Mouse (Mus musculus) spleen, postnatal 4 days (tissue): ENCODE measurements around the gene Plin2.
A peak's percentile ranks its signal among the peaks of the same experiment; 100 is the strongest.

Experiments used
- DNase-seq, 2 experiments: peaks; one replicate each; pipeline ENCODE4 v3.0.0; 2022; ENCODE audit warnings: low spot score in 2 of 2

Plin2 gene

DNA sequence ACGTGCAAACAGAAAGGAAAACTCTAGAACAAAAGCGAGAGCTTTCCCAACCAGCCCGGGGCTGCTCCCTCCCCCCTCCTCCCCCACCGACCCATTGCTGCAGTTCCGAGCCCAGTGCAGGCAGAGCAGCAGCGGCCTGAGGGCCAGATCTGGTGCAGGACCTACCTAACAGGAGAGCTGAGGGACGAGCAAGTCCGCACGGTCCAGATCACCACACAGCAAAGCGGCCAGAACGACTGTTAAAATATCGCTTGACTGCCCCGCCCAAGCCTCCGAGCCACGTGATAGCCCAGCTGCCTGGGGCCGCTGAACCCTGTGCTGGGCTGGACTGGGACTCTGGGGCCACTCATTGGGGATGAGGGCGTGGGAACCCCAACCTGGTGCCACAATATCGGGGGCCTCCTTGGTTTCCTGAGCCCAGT is at the start of gene Plin2:
Gene Plin2, minus strand, starts transcription at position 281 of the 422 bp plus-strand sequence.
- DNase-seq: peak; percentile 78 to 87

DNA sequence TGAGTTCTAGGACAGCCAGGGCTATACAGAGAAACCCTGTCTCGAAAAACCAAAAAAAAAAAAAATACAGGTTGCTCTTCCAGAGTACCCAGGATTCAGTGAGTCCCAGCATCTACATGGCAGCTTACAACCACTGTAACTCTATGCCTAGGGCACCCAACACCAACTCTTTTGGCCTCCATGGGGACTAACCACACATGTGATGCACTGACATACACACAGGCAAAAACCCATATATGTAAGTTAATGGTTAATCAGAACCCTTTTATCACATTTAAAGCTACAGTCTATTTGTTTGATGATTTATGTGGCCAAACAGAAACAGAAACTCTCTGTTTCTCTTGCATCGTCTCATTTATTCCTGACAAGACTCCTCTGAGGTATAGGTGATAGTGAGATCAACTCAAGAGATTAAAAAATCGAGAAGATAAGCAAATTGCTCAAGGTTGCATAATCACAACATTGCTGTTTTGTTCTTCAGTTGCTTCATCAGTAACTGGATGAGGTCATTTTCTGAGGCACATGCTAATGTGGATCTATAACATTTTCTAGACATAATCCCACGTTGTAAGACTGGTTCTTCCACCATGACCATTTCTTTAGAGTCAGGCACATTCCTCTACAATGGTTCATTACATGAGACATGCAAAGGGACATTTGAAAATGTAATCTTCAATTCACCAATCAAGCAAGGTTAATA is 49.2 kb upstream of the Plin2 start:
- DNase-seq: no peak

DNA sequence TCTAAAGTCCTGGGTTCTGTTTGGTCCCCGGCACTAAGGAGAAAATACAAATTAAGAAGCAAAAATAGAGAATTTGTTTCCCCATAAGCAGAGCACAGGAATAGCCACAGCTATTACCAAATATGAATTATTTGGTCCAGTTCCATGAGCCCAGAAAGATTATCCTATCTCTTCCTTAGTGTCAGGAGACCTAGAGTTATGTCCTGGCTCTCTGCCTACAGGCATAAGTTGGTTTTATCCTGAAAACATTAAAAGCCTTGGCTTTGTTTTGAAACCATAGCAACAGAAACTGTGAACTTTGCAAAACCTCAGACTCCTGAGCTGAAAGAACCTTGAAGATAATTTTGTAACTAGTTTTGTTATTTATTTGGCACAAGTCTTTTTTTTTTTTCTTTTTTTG is 47.3 kb upstream of the Plin2 start:
- no peak for DNase-seq

DNA sequence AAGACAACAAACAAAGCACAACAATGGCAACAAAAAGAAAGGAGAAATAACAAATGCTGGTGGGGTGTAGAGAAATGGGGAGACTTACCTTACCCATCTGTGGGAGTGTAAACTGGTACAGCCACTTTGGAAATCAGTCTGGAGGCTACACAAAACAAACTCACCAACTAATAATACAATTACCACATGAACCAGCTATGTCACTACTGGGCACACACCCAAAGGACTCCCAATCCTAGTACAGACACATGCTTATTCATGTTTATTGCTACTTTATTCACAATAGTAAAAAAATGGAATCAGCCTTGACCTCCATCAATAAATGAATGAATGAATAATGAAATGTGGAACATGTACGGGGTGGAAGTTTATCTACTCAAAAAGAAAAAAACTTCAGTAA is 45.5 kb upstream of the Plin2 start:
- DNase-seq: no peak

DNA sequence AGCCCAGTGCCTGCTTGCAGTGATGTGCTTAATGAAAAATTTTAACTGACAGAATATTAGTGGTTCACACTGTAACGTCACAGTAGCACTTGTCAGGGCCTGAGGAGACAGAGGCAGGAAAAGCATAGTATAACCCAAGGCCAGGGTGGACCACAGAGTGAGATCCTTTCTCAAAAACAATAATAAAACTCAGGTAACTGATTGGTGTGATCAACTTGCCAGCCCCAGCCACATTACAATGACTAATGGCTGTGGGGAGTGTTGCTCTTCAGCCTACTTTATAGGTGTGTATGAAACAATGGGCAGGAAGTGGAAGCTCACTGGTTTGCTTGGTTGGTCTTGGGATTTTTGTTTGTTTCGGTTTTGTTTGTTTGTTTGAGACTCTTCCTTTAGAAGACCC is 43.7 kb upstream of the Plin2 start:
- no peak for DNase-seq

DNA sequence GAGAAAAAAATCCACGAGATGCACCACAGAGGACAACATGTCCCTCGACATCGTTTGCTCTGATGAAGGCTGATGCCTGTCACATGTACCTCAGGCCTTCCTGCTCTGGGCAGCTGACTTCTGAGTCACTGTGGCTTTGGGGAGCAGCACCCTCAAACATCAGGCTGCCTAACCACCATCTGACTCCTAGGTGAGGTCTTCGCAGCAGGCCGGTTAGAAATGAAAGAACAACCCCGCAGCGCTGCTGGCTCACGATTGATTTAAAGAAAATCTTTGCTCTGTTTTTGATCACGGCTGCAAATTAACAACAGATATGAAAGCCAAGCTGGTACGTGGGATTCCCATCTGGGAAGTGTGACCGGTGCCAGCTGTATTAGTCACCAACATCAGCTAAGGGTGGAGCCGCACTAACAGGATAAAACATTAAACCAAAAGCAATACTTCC is 42.9 kb upstream of the Plin2 start:
- DNase-seq: no peak

DNA sequence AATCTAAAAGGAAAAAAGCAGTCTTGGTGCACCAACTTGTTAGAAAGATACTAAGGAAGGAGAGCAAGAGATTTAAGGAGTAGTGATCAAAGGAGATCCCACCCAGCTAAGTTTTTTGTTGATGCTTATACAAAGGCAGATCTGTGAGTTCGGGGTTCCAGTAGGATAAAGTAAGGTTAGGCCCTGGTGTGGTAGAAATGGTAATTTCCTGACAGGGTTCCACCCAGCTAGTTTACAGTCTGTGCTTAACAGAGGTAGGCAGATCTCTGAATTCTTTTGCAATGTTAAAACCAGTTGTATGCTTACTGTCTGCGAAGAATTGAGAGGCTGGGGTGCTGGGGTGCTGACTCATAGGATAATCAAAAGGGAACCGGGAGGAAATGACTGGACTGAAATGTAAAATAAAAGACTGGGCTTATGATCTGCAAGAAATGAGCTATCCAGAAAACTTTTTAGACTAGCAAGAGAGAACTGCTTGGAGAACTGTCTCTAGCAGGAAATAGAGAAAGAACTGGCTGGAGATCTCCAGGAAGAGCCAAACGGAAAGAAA is 40.9 kb upstream of the Plin2 start:
- no peak for DNase-seq

DNA sequence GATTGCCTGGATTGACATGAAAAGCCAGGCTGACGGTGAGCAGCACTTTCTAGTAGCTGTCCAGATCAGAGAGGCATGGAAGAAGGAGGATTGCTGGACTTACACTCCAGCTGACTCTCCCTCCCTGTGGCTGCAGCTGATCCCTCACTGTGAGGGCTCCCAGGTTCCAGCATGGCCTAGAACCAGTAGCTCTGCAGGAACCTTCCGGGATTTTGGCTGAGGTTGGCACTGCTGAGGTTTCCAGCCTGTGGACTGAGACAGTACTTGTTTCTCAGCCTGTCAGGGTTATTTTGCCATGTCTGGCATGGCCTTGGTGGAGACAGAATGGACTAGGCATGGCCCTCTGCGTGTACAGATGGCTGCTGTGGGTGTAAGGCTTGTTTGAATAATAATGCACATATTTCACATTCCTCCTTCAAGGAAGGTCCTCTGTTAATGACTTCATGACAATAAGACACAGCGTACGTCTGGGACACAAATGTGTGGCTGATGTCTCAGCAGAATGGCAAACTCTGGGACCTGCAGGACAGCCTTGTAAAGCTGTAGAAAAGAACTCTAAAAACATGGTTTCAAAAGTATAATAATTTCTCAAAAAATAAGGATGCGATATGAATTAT is 40.3 kb upstream of the Plin2 start:
- no peak for DNase-seq

DNA sequence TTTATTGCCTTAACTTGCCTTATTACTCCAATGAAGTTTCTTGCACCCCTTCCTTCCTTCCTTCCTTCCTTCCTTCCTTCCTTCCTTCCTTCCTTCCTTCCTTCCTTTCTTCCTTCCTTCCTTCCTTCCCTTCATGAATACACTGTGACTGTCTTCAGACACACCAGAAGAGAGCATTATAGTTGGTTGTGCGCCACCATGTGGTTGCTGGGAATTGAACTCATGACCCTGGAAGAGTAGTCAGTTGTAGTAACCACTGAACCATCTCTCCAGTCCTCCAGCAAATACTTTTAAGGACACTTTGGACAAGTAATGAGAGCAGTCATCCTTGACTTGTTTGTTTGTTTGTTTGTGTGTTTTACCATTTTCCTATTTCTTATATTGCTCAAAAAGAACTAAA is 38.9 kb upstream of the Plin2 start:
- no peak for DNase-seq

DNA sequence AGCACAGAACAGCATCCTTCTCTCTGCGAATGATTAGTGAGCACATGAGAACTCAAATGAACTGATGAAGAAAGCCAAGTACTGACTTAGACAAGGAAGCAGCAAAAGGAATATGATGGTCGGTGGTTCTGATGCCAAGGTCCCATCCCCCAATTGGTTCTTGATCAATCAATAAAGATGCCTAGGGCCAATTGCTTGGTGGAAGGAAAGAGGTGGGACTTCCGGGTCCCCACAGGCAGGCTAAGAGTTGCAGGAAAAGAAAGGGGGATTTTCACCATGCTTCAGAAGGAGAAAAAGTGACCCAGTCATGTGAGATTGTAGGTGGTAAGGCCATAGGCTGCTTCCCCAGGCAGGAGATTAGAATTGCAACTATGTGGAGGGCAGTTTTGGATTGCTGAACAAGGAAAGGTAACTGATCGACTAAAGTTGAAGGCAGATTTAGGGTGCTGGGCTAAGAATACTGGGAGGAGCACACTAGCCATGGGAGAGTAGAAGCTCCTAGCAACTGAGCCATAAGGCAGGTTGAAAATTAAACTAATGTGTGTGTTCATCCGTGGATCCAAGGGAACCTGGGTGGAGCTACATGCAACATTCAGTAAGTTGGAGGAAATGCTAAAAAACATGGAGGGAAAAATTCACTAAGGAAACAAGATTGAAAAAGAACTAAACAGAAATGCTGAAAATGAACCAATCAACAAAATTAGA is 29.5 kb upstream of the Plin2 start:
- DNase-seq: no peak

DNA sequence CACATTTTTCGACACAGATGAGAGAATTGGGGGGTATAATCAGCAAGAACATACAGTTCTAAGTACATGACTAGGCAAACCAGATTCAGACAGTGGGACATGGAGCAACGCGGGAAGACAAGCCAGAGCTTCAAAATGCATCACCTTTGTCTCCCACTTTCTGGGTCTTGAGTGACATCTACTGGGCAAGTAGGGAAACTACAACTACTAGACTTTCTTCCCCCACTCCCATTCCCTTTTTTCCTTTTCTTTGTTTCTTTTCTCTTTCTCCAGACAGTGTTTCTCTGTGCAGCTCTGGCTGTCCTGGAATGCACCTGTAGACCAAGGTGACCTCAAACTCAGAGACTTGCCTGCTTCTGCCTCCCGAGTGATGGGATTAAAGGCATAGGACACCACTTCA is 27.0 kb upstream of the Plin2 start:
- no peak for DNase-seq

DNA sequence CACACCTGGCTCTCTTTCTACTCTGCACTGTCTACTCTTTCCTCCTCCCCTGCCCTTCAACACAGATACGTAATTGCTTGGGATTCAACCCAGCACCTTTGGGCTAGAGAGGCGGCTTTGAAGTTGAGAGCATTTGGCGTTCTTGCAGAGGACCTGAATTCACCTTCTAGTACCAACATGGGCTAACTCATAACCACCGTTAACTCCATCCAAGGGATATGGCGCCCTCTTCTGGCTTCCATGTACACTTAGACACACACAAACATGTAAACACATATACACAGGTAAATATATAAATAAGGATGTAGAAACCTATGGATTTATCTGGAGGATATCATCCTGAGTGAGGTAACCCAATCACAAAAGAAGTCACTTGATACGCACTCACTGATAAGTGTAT is 25.2 kb upstream of the Plin2 start:
- DNase-seq: peak; percentile 50 to 75

DNA sequence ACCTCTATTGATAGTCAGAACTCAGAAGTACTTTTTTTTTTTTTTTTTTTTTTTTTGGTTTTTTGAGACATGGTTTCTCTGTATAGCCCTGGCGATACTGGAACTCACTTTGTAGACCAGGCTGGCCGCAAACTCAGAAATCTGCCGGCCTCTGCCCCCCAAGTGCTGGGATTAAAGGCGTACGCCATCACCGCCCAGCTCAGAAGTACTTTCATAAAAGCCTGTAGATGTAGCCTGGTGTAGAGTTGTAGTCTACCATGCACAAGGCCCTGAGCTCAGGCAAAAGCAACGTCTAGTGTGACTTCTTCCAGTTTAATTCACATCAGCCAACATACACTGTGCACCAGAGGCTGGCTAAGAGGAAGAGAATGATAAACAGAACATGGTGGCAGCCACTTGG is 23.1 kb upstream of the Plin2 start:
- DNase-seq: peak in 1 of 2 experiments; percentile 54

DNA sequence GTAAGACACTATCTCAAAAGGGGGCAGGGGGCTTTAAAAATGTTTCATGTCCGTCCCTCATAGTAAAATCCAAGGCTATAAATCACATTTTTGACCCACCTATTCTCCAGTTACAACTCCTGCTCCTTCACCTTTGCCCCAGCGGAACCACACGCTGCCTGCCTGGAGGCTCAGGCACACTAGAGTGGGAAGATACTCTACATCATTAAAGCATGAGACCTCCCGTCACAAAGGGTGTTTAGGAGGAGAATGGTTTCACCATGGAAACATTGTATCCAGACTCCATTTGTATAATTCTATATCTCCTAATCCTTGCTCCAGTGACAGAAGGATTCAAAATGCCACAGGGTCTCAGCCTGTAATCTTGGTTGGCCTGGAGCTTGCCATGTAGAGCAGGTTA is 21.4 kb upstream of the Plin2 start:
- no peak for DNase-seq

DNA sequence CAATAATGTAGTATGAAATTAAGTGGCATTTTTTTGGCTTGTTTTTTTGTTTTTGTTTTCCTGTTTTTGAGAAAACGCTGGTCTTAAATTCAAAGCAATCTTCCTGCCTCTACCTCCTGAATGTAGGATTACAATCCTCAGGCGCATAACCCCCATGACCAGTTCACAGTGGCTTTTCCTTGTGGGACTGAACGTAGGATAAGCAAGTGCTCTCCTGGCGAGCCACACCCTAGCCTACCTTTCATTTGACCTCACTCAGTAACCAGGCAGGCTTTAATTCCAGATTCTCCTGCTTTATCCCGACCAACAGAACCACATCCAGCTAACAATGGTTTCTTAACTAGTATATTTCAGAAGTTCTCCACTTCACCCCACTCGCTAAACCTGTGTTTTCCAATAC is 20.9 kb upstream of the Plin2 start:
- no peak for DNase-seq

DNA sequence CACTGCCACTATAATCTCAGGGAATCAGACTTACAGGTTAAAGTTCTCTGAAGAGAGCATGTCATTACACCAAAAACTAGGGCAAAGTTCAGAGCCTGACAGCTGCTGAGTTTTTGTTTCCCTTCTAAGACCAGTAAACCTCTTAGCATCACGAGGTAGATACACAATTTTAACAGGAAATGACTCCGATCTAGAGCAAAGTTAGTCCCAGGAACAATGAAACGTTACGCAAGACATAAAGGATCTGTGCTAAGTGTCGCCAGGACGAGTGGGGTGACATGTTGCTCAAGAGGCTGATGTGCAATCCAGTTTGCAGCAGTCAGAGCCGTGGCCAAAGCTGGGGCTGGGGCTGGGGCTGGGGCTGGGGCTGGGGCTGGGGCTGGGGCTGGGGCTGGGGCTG is 20.3 kb upstream of the Plin2 start:
- no peak for DNase-seq

DNA sequence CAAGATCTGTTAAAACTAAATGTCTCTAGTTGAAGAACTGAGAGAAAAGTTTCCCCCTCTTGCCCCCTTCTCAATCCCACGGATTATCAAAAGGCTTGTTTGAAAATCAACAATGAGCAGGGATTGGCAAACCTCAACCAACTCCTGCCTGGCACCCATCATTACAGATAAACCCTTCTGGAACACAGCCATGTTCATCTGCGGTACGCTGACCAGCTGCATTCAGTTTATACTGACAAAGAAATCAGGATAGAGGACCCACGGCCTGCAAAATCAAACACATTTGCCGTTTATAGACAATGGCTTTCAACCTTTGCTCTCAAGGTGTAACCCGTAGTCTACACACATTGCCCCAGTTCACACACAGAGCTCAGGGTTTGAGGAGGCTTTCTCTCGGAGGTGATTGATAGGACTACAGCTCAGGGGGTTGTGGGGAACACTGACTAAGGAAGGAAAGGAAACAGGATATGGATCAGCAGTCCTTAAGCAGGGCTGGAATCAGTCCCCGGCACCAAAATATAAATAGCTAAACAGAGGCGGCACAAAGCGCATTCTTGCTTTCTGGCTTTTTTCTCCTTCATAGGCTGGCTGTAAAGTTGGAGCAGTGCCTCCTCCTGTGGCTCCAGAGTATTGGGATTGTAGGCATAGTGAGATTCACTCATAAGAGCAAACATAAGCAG is 19.3 kb upstream of the Plin2 start:
- no peak for DNase-seq

DNA sequence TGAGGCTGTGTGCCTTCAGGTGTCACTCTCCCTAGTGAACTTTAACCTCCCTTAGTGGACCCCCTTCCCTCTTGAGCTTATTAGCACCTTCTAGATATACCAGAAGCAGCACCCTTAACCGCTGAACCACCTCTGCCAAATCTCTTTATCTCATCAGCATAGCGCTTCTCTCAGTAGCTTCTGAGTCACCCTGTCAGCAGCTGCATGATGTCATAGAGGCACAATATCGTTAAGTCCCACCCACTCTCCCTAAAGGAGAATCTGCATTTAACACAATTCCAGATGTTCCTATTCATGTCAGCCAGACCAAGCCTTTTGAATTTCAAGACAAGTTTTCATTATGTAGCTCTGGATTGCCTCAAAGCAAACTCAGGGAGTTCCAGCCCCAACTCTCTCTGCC is 16.7 kb upstream of the Plin2 start:
- no peak for DNase-seq

DNA sequence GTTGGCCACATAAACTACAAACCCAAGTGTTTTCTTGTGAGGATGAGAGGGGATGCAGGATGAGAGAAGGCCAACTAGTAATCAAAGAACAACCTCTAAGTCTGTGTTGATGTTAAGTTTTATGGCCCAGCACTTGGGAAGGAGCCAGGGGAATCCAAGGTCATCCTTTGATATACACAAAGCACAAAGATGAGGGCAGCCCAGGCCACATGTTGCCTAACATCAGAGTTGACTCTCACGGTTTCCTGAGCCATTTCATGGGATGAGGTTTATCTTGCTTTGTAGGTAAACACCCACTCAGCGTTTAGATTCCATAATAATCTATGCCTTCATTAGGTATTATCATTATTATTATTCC is 16.1 kb upstream of the Plin2 start:
- DNase-seq: no peak

DNA sequence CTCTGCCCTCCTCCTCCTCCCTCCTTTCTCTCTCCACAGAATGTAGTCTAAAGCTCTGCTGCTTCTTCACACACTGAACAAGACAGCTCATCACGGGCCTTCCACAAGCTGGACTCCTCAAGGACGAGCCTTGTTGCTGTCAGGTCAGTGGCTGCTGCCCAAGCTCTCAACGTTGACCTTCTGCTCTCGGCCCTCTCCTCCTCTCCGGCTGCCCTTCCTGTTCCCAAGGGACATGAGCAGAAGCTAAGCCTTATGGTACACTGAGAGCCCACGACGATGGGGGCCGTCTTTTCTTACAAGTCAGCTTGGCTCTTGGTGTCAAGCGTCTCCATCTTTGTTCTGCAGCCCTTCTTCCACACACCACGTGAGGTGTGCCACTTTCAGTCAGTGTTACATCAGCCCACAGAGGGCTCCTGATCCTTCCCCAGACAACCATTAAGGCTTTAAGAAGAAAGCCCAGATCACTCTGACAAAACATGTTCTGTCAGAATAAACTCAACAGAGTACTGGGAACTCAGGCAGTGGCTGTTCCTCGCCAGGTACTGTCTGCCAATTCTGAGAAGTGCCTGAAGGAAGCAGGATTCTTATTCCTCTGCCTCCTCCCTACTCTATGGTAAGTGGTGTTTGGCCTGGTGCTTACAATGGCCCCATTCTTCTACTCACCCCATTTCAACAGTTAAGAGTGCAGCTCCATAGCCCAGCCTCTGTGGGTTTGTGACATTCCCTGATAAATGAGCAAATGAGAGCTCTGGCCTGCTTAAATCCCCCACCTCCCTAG is 15.6 kb upstream of the Plin2 start:
- DNase-seq: no peak

DNA sequence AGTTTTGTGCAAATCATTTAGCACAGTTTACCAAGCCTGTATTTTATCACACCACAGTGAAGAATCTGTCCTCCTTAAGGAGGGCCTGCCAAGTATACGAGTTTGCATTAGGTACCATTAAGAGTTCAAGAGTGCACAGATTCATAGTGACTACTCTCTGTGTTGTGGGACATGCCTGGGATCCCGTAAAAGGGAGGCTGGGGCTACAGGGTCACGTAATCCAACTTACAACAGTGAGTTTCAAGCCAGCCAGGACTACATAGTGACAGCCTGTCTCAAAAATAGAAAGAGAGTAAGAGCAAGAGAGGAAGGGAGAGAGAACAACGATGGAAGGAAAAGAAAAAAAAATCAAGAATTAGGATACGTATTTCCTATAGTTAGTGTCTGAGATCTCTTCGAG is 14.9 kb upstream of the Plin2 start:
- DNase-seq: no peak

DNA sequence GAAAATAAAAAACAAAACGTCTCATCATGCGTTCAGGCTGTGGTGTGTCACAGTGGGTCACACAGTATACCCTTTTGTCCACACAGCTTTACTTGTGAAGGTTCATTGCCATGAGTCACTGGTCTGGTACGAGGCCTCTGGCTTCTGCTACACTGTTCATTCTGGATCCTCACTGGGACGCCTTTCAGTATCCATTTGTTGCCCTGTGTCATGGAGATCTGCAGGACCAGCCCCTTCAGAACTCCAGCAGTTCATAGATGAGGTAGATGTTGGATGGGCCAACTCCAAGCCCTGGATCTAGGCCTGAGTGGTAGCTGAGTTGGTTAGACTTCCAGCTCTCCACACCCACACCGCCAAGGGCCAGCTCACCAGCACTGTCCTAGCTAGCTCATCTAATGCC is 13.9 kb upstream of the Plin2 start:
- DNase-seq: no peak
